Mouse (Mus musculus) embryo, embryonic 11.5 days (tissue): ENCODE measurements at regions not wholly inside any gene's neighbourhood (a gene's known extent, or its start where the extent isn't known, plus 50 kb on each side); places are given as distances from the start of the nearest gene placed in this dataset.

Source experiments
- DNase-seq: peaks from one replicate; pipeline ENCODE4 v3.0.0-alpha.2; 2012; ENCODE audit warnings: low read depth, low spot score

- no peak for DNase-seq
Measured at GRCm38 (mm10) chr1:153962161-153962720, 62.2 kb upstream of the Teddm2 start.

GRCm38 (mm10) chr1:153963744-153964342 lies 63.8 kb upstream of the Teddm2 start:
- DNase-seq, result no peak

GRCm38 (mm10) chr1:153969401-153969800 lies 69.4 kb upstream of the Teddm2 start:
- DNase-seq, result no peak

- DNase-seq, result no peak
Measured at GRCm38 (mm10) chr1:153974300-153974699, 74.3 kb upstream of the Teddm2 start.

GRCm38 (mm10) chr1:153977963-153978726 lies 78.1 kb upstream of the Teddm2 start:
- peak; percentile 31 for DNase-seq

- no peak for DNase-seq
Measured at GRCm38 (mm10) chr1:153980886-153981285, 80.9 kb upstream of the Teddm2 start.

- DNase-seq, result no peak
Measured at GRCm38 (mm10) chr1:153985595-153985994, 85.6 kb upstream of the Teddm2 start.

GRCm38 (mm10) chr1:153986632-153987031 lies 86.6 kb upstream of the Teddm2 start:
- no peak for DNase-seq

- no peak for DNase-seq
Measured at GRCm38 (mm10) chr1:153988297-153988696, 88.3 kb upstream of the Teddm2 start.

GRCm38 (mm10) chr1:153990651-153991435 lies 90.8 kb upstream of the Teddm2 start:
- DNase-seq, result no peak

- no peak for DNase-seq
Measured at GRCm38 (mm10) chr1:153992466-153992865, 92.4 kb upstream of the Teddm2 start.

- DNase-seq, result no peak
Measured at GRCm38 (mm10) chr1:153994871-153995270, 94.8 kb upstream of the Teddm2 start.

- no peak for DNase-seq
Measured at GRCm38 (mm10) chr1:153997201-153998181, 97.5 kb upstream of the Teddm2 start.

- no peak for DNase-seq
Measured at GRCm38 (mm10) chr1:153999776-154000175, 99.7 kb upstream of the Teddm2 start.

- DNase-seq, result no peak
Measured at GRCm38 (mm10) chr1:154003669-154004068, 103.6 kb upstream of the Teddm2 start.

- no peak for DNase-seq
Measured at GRCm38 (mm10) chr1:154004647-154005046, 104.6 kb upstream of the Teddm2 start.

- no peak for DNase-seq
Measured at GRCm38 (mm10) chr1:154006055-154006454, 106.0 kb upstream of the Teddm2 start.

GRCm38 (mm10) chr1:154007440-154007839 lies 107.4 kb upstream of the Teddm2 start:
- no peak for DNase-seq

GRCm38 (mm10) chr1:154008593-154009310 lies 108.7 kb upstream of the Teddm2 start:
- no peak for DNase-seq

- no peak for DNase-seq
Measured at GRCm38 (mm10) chr1:154010681-154011080, 110.7 kb upstream of the Teddm2 start.
